Mouse (Mus musculus) cortical plate, adult 2 months (tissue): ENCODE measurements around the gene Gpd2. TPM values are rescaled to one million over a fixed set of nuclear protein-coding genes. Genes with fewer than 3 reads are reported as not detected.

ENCODE experiments used
- H3K27ac ChIP-seq: fragments of 200-500 bp; 2 replicates; pipeline ENCODE4 v1.5.1; 2012; ENCODE audit warnings: low read length, control low read depth, inconsistent platforms; ENCODE audit not compliant: insufficient read depth
- H3K4me1 ChIP-seq: fragments of 200-500 bp; 2 replicates; pipeline ENCODE4 v1.6.1; 2011; ENCODE audit warnings: low read length; ENCODE audit not compliant: control insufficient read depth, insufficient read depth
- H3K4me3 ChIP-seq: fragments of 200-500 bp; 2 replicates; pipeline ENCODE4 v1.5.1; 2011; ENCODE audit warnings: mild to moderate bottlenecking, low read length, control low read depth; ENCODE audit not compliant: insufficient read depth
- CTCF ChIP-seq: fragments of 200-500 bp; IDR thresholded peaks from 2 replicates; pipeline ENCODE4 v1.5.1; 2011; ENCODE audit warnings: mild to moderate bottlenecking, control low read depth, low read length; ENCODE audit not compliant: insufficient read depth; ENCODE audit errors: extremely low read depth
- POLR2A ChIP-seq: fragments of 200-500 bp; IDR thresholded peaks from 2 replicates; pipeline ENCODE4 v1.6.1; 2011; ENCODE audit warnings: mild to moderate bottlenecking, low read length, control low read depth; ENCODE audit not compliant: insufficient read depth; ENCODE audit errors: extremely low read depth
- polyA plus RNA-seq: library from polyadenylated mRNA; depleted of rRNA; stranded (reverse); fragments of >200 nt; gene quantifications from 2 replicates; pipeline ENCODE4 v1.2.3, GENCODE M21; 2012

Gpd2 gene
- polyA plus RNA-seq, 1 experiment = 44.1 TPM

- Histone ChIP-seq H3K27ac (no peak overlapping the region), H3K4me1 (no peaks in the 10 kb centered on the region), H3K4me3 (no peak overlapping the region)
- no peak for TF ChIP-seq POLR2A
- TF ChIP-seq CTCF = no peak
Measured at GRCm38 (mm10) chr2:57243987-57244386, 6.6 kb downstream of the Gpd2 start.

DNA sequence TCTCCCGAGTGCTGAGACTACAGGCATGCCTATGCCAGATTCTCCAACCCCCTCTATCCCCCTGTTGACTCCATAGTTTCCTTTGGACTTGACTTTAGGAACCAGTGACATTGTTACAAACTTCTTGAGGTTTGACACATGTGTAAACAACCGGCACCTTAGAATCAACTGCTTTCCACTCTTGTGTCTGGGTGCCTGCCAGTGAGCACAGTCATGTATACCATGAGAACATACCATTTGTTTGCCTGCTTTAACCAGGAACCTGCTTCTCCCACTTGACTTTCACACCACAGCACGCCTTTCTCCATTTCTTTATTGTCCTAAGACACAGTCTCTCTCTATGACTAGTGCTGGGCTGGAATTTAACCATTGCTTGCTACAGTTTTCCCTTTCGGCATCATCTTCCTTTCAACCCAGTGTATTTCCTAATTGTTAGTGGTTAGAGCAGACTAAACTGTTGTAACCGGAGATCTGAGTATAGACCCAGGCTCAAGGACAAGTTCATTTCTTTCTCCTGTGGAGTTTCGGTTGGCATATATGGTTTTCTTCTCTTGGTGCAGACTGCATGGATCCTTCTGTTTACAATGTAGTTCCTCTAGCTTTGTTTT, 8.4 kb downstream of the Gpd2 start:
- TF ChIP-seq CTCF (no peak), POLR2A (no peak)
- H3K4me3 ChIP-seq = no peak overlapping the region
- no peak overlapping the region for H3K27ac ChIP-seq
- no peaks in the 10 kb centered on the region; the same call in 1 of the 2 replicates for H3K4me1 ChIP-seq

GRCm38 (mm10) chr2:57250113-57250512, 12.7 kb downstream of the Gpd2 start:
- no peaks in the 10 kb centered on the region; the same call in 1 of the 2 replicates for H3K4me1 ChIP-seq
- no peak overlapping the region for H3K27ac ChIP-seq
- TF ChIP-seq CTCF = no peak
- H3K4me3 ChIP-seq = no peak overlapping the region

DNA sequence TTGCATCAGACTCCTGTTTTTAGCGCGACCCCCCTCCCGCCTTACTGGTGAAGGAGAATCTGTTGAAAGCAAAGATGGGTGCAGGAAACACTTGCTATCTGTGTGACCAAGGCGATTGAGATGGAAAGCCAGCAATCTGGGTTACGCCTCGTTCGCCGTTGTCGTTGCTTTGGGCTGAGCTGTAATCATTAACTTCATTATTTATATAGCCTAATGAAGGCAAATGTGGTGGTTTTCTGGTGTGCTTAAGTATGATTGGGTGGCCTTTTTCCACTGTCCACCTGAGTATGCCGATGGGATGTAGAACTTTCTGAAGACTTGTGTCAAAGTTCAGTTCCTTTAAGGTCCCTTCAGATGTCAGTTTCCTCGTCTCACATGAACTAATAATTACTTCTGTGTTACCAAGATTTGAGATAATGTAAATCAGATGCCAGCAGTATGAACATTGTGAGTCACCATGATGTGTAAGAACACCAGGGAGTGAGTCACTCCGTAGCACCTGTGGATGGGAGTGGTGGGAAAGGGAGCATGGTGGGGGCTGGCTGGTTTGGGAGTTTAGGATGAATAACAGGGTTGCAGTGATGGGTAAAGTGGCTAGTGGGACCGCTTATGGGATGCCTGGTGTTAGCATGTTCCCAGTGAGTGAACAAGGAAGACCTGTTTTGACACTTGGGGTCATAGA, 14.3 kb downstream of the Gpd2 start:
- no peaks in the 10 kb centered on the region; the same call in none of the 2 replicates for H3K4me1 ChIP-seq
- no peak overlapping the region for H3K27ac ChIP-seq
- TF ChIP-seq CTCF = no peak

GRCm38 (mm10) chr2:57252542-57253301, 15.3 kb downstream of the Gpd2 start:
- Histone ChIP-seq H3K27ac (no peak overlapping the region), H3K4me3 (no peak overlapping the region), H3K4me1 (no peaks in the 10 kb centered on the region; the same call in none of the 2 replicates)
- TF ChIP-seq CTCF = no peak
- TF ChIP-seq POLR2A = no peak

More for the DNA sequence above, 14.3 kb downstream of the Gpd2 start:
- H3K4me3 ChIP-seq = no peak overlapping the region

DNA sequence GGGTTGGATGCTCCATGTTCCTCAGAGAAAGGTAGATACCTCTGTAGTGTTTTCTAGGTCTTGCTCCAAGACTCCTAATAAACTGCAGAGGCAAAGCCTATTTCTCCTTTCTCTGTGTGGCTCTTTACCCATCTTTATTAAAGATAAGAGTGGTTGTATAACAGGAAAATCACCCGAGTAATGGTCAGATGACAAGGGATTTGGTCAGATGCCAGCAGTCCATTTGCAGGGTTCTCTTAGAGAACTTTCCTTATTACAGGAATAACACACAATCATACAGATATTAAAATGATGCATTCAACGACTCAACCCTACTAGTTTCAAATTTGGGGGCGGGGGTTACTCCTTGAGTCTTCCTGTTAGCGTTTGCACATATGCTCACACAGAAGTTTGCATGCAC, 16.8 kb downstream of the Gpd2 start:
- TF ChIP-seq POLR2A (no peak), CTCF (no peak)
- Histone ChIP-seq H3K4me1 (no peaks in the 10 kb centered on the region; the same call in none of the 2 replicates), H3K4me3 (no peak overlapping the region), H3K27ac (no peak overlapping the region)

GRCm38 (mm10) chr2:57255153-57255670, 17.8 kb downstream of the Gpd2 start:
- no peak overlapping the region for H3K4me3 ChIP-seq
- no peak overlapping the region for H3K27ac ChIP-seq
- TF ChIP-seq POLR2A (no peak), CTCF (no peak)
- H3K4me1 ChIP-seq = no peaks in the 10 kb centered on the region; the same call in none of the 2 replicates

- H3K4me1 ChIP-seq = no peaks in the 10 kb centered on the region; the same call in none of the 2 replicates
Measured at GRCm38 (mm10) chr2:57255836-57256235, 18.4 kb downstream of the Gpd2 start.

DNA sequence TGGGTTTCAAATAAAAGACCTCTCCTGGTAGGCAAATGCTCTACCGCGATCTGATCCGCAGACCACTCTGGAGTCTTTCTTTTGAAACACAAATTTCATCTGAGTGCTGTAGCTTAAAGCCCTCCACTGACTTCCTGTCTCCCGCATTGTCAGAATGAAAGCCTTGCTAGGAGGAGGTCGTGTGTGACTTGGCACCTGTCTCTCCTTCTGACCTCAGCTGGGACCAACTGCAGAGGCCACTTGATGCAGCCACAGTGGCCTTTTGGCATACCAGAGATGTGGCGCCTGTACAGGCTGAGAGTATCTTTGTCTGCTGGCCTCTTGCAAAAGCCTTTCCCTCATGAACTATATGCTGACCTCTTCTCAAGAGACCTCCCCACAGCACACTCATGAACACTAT, 19.0 kb downstream of the Gpd2 start:
- no peak for TF ChIP-seq POLR2A
- no peak for TF ChIP-seq CTCF

More at GRCm38 (mm10) chr2:57255836-57256235, 18.4 kb downstream of the Gpd2 start:
- no peak overlapping the region for H3K4me3 ChIP-seq
- TF ChIP-seq POLR2A (no peak), CTCF (no peak)
- H3K27ac ChIP-seq = no peak overlapping the region

More for the DNA sequence above, 19.0 kb downstream of the Gpd2 start:
- no peaks in the 10 kb centered on the region; the same call in 1 of the 2 replicates for H3K4me1 ChIP-seq
- H3K4me3 ChIP-seq = no peak overlapping the region
- no peak overlapping the region for H3K27ac ChIP-seq
